Mouse (Mus musculus) liver, postnatal 0 days (tissue): ENCODE results near the gene Tmem91.

Experiments
- CTCF ChIP-seq: sonication (generic); IDR thresholded peaks from 2 replicates; pipeline ENCODE4 v1.5.1; 2016; ENCODE audit warnings: antibody characterized with exemption, low read depth
- EP300 ChIP-seq: IDR thresholded peaks from 2 replicates; pipeline ENCODE4 v1.6.1; 2016; ENCODE audit warnings: antibody characterized with exemption, low read depth, mild to moderate bottlenecking

GRCm38 (mm10) chr7:25639754-25640153, 35.2 kb downstream of the Tmem91 start:
- TF ChIP-seq CTCF = no peak
- no peak for TF ChIP-seq EP300
